Mouse (Mus musculus): ENCODE data around the gene Wt1. TPM values are rescaled to one million over a fixed set of nuclear protein-coding genes. Genes with fewer than 3 reads are reported as not detected.
A peak's percentile ranks its signal among the peaks of the same experiment; 100 is the strongest.

Gene Wt1
- polyA plus RNA-seq, 1 experiment from 2014 or later: 124 TPM

GRCm38 (mm10) chr2:105097294-105097953 lies 28.9 kb upstream of the Wt1 start:
- peak; percentile 86 for ATAC-seq (ENCODE audit: low FRiP score, low TSS enrichment)
- H3K4me2 ChIP-seq (replicated peaks; ENCODE audit: low read depth, low read length): no peak overlapping the region
- H3K27ac ChIP-seq (ENCODE audit: low read length): peak overlapping the region; percentile 78
- no peak overlapping the region for H3K4me3 ChIP-seq (ENCODE audit: low read length)
- H3K36me3 ChIP-seq (ENCODE audit: insufficient read depth, low read length): no peaks in the 10 kb centered on the region
- no peak overlapping the region for H3K9ac ChIP-seq (replicated peaks; ENCODE audit: low read length)
- no peaks in the 10 kb centered on the region for H3K27me3 ChIP-seq (ENCODE audit: insufficient read depth, low read length)
- peaks cover 9% of the 10 kb centered on the region for H3K4me1 ChIP-seq (ENCODE audit: insufficient read depth, low read length)
- 53% methylated on average over 22 of the region's 22 CpGs for WGBS
- no peaks in the 10 kb centered on the region for H3K9me3 ChIP-seq (ENCODE audit: low read length)

GRCm38 (mm10) chr2:105099410-105099809 lies 26.9 kb upstream of the Wt1 start:
- 82% methylated on average over 7 of the region's 7 CpGs for WGBS
- no peaks in the 10 kb centered on the region for H3K27me3 ChIP-seq (ENCODE audit: insufficient read depth, low read length)

GRCm38 (mm10) chr2:105100541-105100940 lies 25.8 kb upstream of the Wt1 start:
- Histone ChIP-seq H3K9ac (replicated peaks; ENCODE audit: low read length) (no peak overlapping the region), H3K27ac (ENCODE audit: low read length) (no peak overlapping the region; the same call in 1 of the 2 replicates), H3K4me1 (ENCODE audit: insufficient read depth, low read length) (peaks cover 9% of the 10 kb centered on the region), H3K27me3 (ENCODE audit: insufficient read depth, low read length) (no peaks in the 10 kb centered on the region), H3K4me2 (replicated peaks; ENCODE audit: low read depth, low read length) (no peak overlapping the region), H3K9me3 (ENCODE audit: low read length) (no peaks in the 10 kb centered on the region), H3K36me3 (ENCODE audit: insufficient read depth, low read length) (no peaks in the 10 kb centered on the region), H3K4me3 (ENCODE audit: low read length) (no peak overlapping the region)
- ATAC-seq (ENCODE audit: low FRiP score, low TSS enrichment): no peak
- 28% methylated on average over 7 of the region's 7 CpGs for WGBS

More at GRCm38 (mm10) chr2:105099410-105099809, 26.9 kb upstream of the Wt1 start:
- H3K4me3 ChIP-seq (ENCODE audit: low read length): no peak overlapping the region
- ATAC-seq (ENCODE audit: low FRiP score, low TSS enrichment): no peak
- peaks cover 9% of the 10 kb centered on the region for H3K4me1 ChIP-seq (ENCODE audit: insufficient read depth, low read length)
- H3K4me2 ChIP-seq (replicated peaks; ENCODE audit: low read depth, low read length): no peak overlapping the region
- no peaks in the 10 kb centered on the region for H3K9me3 ChIP-seq (ENCODE audit: low read length)
- H3K36me3 ChIP-seq (ENCODE audit: insufficient read depth, low read length): no peaks in the 10 kb centered on the region
- no peak overlapping the region for H3K27ac ChIP-seq (ENCODE audit: low read length)
- no peak overlapping the region for H3K9ac ChIP-seq (replicated peaks; ENCODE audit: low read length)

- Histone ChIP-seq H3K9ac (replicated peaks; ENCODE audit: low read length) (no peak overlapping the region), H3K4me1 (ENCODE audit: insufficient read depth, low read length) (peaks cover 4% of the 10 kb centered on the region; the same call in 1 of the 2 replicates), H3K4me3 (ENCODE audit: low read length) (no peak overlapping the region), H3K27ac (ENCODE audit: low read length) (no peak overlapping the region), H3K36me3 (ENCODE audit: insufficient read depth, low read length) (no peaks in the 10 kb centered on the region), H3K4me2 (replicated peaks; ENCODE audit: low read depth, low read length) (no peak overlapping the region), H3K9me3 (ENCODE audit: low read length) (no peaks in the 10 kb centered on the region), H3K27me3 (ENCODE audit: insufficient read depth, low read length) (no peaks in the 10 kb centered on the region)
- WGBS: 22% methylated on average over 6 of the region's 6 CpGs
- ATAC-seq (ENCODE audit: low FRiP score, low TSS enrichment): peak; percentile 87
Measured at GRCm38 (mm10) chr2:105108703-105109158, 17.6 kb upstream of the Wt1 start.

GRCm38 (mm10) chr2:105114074-105114473 lies 12.3 kb upstream of the Wt1 start:
- H3K4me3 ChIP-seq (ENCODE audit: low read length): no peak overlapping the region
- no peaks in the 10 kb centered on the region for H3K36me3 ChIP-seq (ENCODE audit: insufficient read depth, low read length)
- WGBS: 22% methylated on average over 9 of the region's 9 CpGs
- H3K27ac ChIP-seq (ENCODE audit: low read length): peak overlapping the region; percentile 51; the same call in 1 of the 2 replicates
- ATAC-seq (ENCODE audit: low FRiP score, low TSS enrichment): no peak
- peaks cover 7% of the 10 kb centered on the region; the same call in 1 of the 2 replicates for H3K27me3 ChIP-seq (ENCODE audit: insufficient read depth, low read length)
- H3K4me2 ChIP-seq (replicated peaks; ENCODE audit: low read depth, low read length): peak overlapping the region; percentile 17; the same call in 1 of the 2 replicates
- H3K9me3 ChIP-seq (ENCODE audit: low read length): no peaks in the 10 kb centered on the region
- H3K4me1 ChIP-seq (ENCODE audit: insufficient read depth, low read length): peaks cover 16% of the 10 kb centered on the region
- H3K9ac ChIP-seq (replicated peaks; ENCODE audit: low read length): no peak overlapping the region

GRCm38 (mm10) chr2:105117669-105118068 lies 8.7 kb upstream of the Wt1 start:
- Histone ChIP-seq H3K9ac (replicated peaks; ENCODE audit: low read length) (no peak overlapping the region), H3K4me3 (ENCODE audit: low read length) (no peak overlapping the region), H3K4me1 (ENCODE audit: insufficient read depth, low read length) (peaks cover 36% of the 10 kb centered on the region), H3K9me3 (ENCODE audit: low read length) (no peaks in the 10 kb centered on the region), H3K4me2 (replicated peaks; ENCODE audit: low read depth, low read length) (0 out of 2 replicates have a peak overlapping the region, but pooled peaks have one; percentile 11), H3K36me3 (ENCODE audit: insufficient read depth, low read length) (no peaks in the 10 kb centered on the region), H3K27ac (ENCODE audit: low read length) (peak overlapping the region; percentile 60), H3K27me3 (ENCODE audit: insufficient read depth, low read length) (peaks cover 18% of the 10 kb centered on the region)
- WGBS: 16% methylated on average over 8 of the region's 8 CpGs
- ATAC-seq (ENCODE audit: low FRiP score, low TSS enrichment): peak; percentile 83

GRCm38 (mm10) chr2:105122216-105122615 lies 4.1 kb upstream of the Wt1 start:
- ATAC-seq (ENCODE audit: low FRiP score, low TSS enrichment): no peak
- Histone ChIP-seq H3K4me1 (ENCODE audit: insufficient read depth, low read length) (peaks cover 49% of the 10 kb centered on the region), H3K4me3 (ENCODE audit: low read length) (peak overlapping the region; percentile 4; the same call in 1 of the 2 replicates), H3K27ac (ENCODE audit: low read length) (no peak overlapping the region), H3K4me2 (replicated peaks; ENCODE audit: low read depth, low read length) (peak overlapping the region; percentile 19), H3K36me3 (ENCODE audit: insufficient read depth, low read length) (no peaks in the 10 kb centered on the region), H3K9me3 (ENCODE audit: low read length) (no peaks in the 10 kb centered on the region), H3K27me3 (ENCODE audit: insufficient read depth, low read length) (peaks cover 47% of the 10 kb centered on the region), H3K9ac (replicated peaks; ENCODE audit: low read length) (0 out of 2 replicates have a peak overlapping the region, but pooled peaks have one; percentile 5)
- WGBS: 12% methylated on average over 8 of the region's 8 CpGs

GRCm38 (mm10) chr2:105122886-105123285 lies 3.4 kb upstream of the Wt1 start:
- no peaks in the 10 kb centered on the region for H3K36me3 ChIP-seq (ENCODE audit: insufficient read depth, low read length)
- ATAC-seq (ENCODE audit: low FRiP score, low TSS enrichment): no peak
- H3K4me3 ChIP-seq (ENCODE audit: low read length): peak overlapping the region; percentile 76
- peaks cover 46% of the 10 kb centered on the region for H3K4me1 ChIP-seq (ENCODE audit: insufficient read depth, low read length)
- peak overlapping the region; percentile 69 for H3K4me2 ChIP-seq (replicated peaks; ENCODE audit: low read depth, low read length)
- H3K27me3 ChIP-seq (ENCODE audit: insufficient read depth, low read length): peaks cover 47% of the 10 kb centered on the region
- WGBS: 2% methylated on average over 27 of the region's 27 CpGs
- H3K9ac ChIP-seq (replicated peaks; ENCODE audit: low read length): peak overlapping the region; percentile 85
- no peaks in the 10 kb centered on the region for H3K9me3 ChIP-seq (ENCODE audit: low read length)
- peak overlapping the region; percentile 80 for H3K27ac ChIP-seq (ENCODE audit: low read length)

GRCm38 (mm10) chr2:105123431-105123830 lies 2.9 kb upstream of the Wt1 start:
- peaks cover 46% of the 10 kb centered on the region for H3K4me1 ChIP-seq (ENCODE audit: insufficient read depth, low read length)
- H3K27me3 ChIP-seq (ENCODE audit: insufficient read depth, low read length): peaks cover 47% of the 10 kb centered on the region
- no peaks in the 10 kb centered on the region for H3K36me3 ChIP-seq (ENCODE audit: insufficient read depth, low read length)
- peak overlapping the region; percentile 85 for H3K9ac ChIP-seq (replicated peaks; ENCODE audit: low read length)
- WGBS: 15% methylated on average over 8 of the region's 8 CpGs
- H3K9me3 ChIP-seq (ENCODE audit: low read length): no peaks in the 10 kb centered on the region
- peak overlapping the region; percentile 69 for H3K4me2 ChIP-seq (replicated peaks; ENCODE audit: low read depth, low read length)
- peak overlapping the region; percentile 76 for H3K4me3 ChIP-seq (ENCODE audit: low read length)
- ATAC-seq (ENCODE audit: low FRiP score, low TSS enrichment): no peak
- peak overlapping the region; percentile 80 for H3K27ac ChIP-seq (ENCODE audit: low read length)

- Histone ChIP-seq H3K27ac (ENCODE audit: low read length) (peak overlapping the region; percentile 80), H3K4me3 (ENCODE audit: low read length) (peak overlapping the region; percentile 76), H3K27me3 (ENCODE audit: insufficient read depth, low read length) (peaks cover 47% of the 10 kb centered on the region), H3K4me1 (ENCODE audit: insufficient read depth, low read length) (peaks cover 45% of the 10 kb centered on the region), H3K36me3 (ENCODE audit: insufficient read depth, low read length) (no peaks in the 10 kb centered on the region), H3K9me3 (ENCODE audit: low read length) (no peaks in the 10 kb centered on the region), H3K4me2 (replicated peaks; ENCODE audit: low read depth, low read length) (peak overlapping the region; percentile 69), H3K9ac (replicated peaks; ENCODE audit: low read length) (peak overlapping the region; percentile 85)
- ATAC-seq (ENCODE audit: low FRiP score, low TSS enrichment): no peak
- WGBS: 9% methylated on average over 9 of the region's 9 CpGs
Measured at GRCm38 (mm10) chr2:105123881-105124280, 2.4 kb upstream of the Wt1 start.
